Mouse (Mus musculus) splenic B cell, adult 2 months (primary cell): ENCODE measurements around the gene Dus4l.
"Not testable (repeated sequence)": the region's sequence is repeated elsewhere in the genome, so short reads cannot be mapped to it uniquely, and the experiment has no call there.

Experiments used
- DNase-seq: peaks from one replicate; pipeline ENCODE4 v3.0.0-alpha.2; 2011; ENCODE audit warnings: low read depth, low spot score
- H3K27me3 ChIP-seq: 2 replicates; pipeline ENCODE4 v1.6.1; 2012; ENCODE audit warnings: mild to moderate bottlenecking, low read length, moderate library complexity, mixed read lengths; ENCODE audit not compliant: control insufficient read depth, poor library complexity, insufficient read depth, severe bottlenecking
- H3K36me3 ChIP-seq: 2 replicates; pipeline ENCODE4 v1.6.1; 2012; ENCODE audit warnings: mild to moderate bottlenecking, low read length, moderate library complexity, mixed read lengths; ENCODE audit not compliant: control insufficient read depth, poor library complexity, insufficient read depth, severe bottlenecking

Dus4l gene

DNA sequence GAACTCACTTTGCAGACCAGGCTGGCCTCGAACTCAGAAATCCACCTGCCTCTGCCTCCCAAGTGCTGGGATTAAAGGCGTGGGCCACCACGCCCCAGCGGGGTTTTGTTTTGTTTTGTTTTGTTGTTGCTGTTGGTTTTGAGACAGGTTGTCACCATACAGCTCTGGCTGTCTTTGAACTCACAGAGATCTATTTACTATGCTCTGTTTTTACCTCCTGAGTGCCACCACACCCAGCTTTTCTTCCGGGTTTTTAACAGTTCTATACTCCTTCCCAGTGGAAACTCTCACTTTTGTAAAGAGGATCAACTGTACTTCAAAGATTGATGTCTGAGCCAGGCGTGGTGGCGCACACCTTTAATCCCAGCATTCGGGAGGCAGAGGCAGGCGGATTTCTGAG, 26.2 kb downstream of the Dus4l start:
- DNase-seq, H3K27me3 ChIP-seq, H3K36me3 ChIP-seq: not testable (repeated sequence)

DNA sequence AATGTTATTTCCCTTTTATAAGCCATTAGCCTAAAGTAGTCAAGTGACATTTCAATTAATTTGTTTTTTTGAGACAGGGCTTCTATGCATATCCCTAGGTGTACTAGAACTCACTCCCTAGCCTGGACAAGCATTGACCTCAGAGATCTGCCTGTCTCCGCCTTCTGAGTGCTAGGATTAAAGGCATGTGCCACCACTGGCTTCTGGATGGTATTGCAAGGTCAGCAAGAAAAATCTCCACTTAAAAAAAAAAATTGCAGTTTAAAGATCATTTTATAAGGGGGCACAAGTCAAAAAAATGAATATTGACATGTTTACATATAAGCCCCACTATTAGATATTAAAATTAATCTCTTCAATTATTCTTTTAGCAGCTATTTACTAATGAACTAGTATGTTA, 29.6 kb downstream of the Dus4l start:
- no peak for DNase-seq
- Histone ChIP-seq H3K27me3 (no peaks in the 10 kb centered on the region), H3K36me3 (peaks cover 9% of the 10 kb centered on the region)

DNA sequence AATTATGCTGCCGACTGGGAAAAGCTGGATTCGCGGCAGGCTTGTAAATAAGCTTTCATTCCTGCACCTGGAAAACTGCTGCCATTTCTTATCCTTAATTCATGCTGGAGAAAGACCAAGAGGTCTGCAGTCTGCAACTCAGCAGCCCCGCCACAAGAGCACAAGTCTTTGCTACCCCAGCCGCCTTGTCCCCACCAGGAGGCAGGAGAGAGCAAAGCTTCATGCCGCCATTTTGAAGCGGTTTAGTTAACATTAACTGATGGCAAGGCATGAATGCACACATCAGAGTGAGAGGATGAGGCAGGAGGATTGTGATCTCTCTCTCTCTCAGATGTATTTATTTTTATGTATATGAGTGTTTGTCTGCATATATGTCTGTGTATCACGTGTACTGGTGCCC, 34.5 kb downstream of the Dus4l start:
- DNase-seq = no peak
- no peaks in the 10 kb centered on the region for H3K27me3 ChIP-seq
- H3K36me3 ChIP-seq = peaks cover 9% of the 10 kb centered on the region

DNA sequence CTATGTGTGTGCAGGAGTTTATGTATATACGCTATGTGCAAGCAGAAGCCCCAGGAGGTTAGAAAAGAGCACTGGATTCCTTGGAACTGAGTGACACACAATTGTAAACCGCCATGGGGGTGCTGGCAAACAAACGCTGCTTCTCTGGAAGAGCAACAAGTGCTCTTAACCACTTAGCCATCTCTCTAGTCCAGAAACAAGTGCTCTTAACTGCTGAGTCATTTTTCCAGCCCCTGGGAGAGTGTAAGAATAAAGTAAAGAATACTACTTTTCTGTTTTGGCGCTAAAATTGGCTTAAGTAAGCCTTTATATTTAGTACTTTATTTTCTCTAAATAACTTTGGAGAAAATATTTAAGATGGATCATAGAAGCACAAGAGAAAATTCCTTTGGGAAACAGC, 41.3 kb downstream of the Dus4l start:
- H3K36me3 ChIP-seq = peaks cover 5% of the 10 kb centered on the region; the same call in 1 of the 2 replicates
- H3K27me3 ChIP-seq = no peaks in the 10 kb centered on the region
- no peak for DNase-seq

DNA sequence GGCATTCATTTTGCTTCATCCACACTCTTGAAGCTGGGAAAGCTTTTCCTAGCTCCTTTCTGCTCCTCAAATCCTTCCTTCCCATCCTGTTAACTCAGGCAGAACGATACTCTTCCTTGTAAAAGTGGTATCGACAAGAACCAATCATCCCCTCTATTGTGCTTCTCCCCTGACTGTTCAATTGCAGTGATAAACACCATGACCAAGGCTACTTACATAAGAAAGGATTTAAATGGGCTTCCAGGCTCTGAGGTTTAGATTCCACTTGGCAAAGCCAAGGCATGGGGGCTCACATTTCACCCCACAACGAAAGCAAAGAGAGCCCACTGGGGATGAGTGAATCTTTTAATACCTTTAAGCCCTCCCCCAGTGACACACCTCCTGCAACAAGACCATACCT, 46.5 kb downstream of the Dus4l start:
- no peak for DNase-seq
- Histone ChIP-seq H3K36me3 (0 out of 2 replicates have a peak, but pooled peaks cover 4% of the 10 kb centered on the region), H3K27me3 (no peaks in the 10 kb centered on the region)

DNA sequence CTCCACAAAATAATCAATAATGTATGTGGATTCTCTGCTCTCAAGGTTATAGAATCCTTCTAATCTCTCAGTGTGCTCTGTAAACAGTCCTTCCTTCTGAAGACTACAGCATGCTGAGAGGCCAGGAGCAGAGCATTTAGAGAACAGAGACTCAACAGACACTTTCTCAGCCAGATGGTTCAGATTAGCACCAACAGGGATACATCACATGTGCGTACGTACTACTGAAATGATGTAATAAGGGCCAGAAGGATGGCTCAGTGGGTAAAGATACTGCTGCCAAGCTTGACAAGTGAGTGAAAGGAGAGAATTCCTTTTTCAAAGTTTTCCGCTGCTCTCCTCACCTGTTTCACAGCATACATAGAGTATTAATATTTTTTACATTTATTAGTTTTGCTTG, 49.7 kb downstream of the Dus4l start:
- H3K36me3 ChIP-seq = 0 out of 2 replicates have a peak, but pooled peaks cover 4% of the 10 kb centered on the region
- H3K27me3 ChIP-seq = no peaks in the 10 kb centered on the region
- no peak for DNase-seq

DNA sequence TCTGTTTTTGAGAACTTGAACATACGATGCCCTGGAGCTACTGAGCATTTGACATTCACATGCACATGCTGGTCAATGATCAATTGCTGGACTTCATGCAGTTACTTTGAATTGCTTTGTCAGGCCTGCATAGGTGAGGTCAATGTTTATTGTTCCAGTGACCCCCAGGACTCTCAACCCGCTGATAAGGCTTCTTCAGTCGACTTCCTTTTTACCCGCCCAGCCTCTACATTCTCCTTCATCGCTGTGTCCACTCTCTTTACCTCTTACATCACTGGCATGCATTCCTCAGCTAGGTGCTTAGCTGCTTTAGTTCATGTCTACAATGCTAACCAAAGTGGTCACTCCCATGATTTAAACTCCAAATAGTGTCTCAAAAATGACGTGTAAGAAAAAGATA, 51.0 kb downstream of the Dus4l start:
- no peak for DNase-seq
- no peaks in the 10 kb centered on the region for H3K27me3 ChIP-seq
- H3K36me3 ChIP-seq = peaks cover 4% of the 10 kb centered on the region; the same call in 1 of the 2 replicates

DNA sequence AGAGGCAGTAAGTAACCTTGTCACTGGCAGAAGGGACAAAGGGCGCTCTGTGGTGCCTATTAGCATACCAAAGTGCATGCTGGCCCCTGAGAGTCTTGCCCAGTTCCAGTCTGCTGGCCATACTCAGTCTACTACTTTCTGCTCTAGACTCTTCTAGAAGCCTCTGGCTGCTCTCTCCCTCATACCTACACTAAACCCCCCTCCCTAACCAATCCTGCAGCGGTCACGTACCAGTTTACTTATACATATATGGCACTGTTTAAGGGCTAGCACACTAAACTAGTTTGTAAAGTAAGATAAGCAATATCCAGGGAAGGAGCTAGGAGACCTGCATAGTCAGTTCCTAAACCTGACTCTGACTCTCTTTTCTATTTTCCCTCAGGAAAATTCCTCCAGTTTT, 60.3 kb downstream of the Dus4l start:
- Histone ChIP-seq H3K27me3 (no peaks in the 10 kb centered on the region), H3K36me3 (peaks cover 1% of the 10 kb centered on the region)
- no peak for DNase-seq

DNA sequence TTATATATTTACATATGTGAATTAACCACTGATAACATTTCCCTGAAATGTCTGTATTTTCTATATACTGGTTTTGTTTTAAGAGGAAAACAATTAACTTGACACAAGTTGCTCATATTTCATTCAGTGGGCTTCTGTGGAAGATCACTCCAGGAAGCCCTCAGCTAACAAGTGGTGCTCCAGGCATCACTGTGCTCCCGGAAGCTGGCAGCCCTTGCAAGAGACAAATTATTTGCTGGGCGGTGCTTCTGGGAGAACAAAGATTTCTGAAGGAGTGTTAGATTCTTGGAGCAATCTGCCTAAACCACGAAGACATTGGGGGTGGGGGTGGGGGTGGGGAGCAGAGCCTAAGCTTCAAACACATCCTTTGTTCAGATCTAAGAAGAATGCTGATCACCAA, 62.6 kb downstream of the Dus4l start:
- H3K36me3 ChIP-seq = peaks cover 1% of the 10 kb centered on the region; the same call in 1 of the 2 replicates
- no peaks in the 10 kb centered on the region for H3K27me3 ChIP-seq
- DNase-seq = no peak
